Mouse (Mus musculus) brown adipose tissue, adult 24 weeks (tissue): ENCODE data around the gene Vav1. TPM values are rescaled to one million over a fixed set of nuclear protein-coding genes. Genes with fewer than 3 reads are reported as not detected.
"Not testable (repeated sequence)": the region's sequence is repeated elsewhere in the genome, so short reads cannot be mapped to it uniquely, and the experiment has no call there.

ENCODE experiments used
- H3K27ac ChIP-seq: fragments of 200-500 bp; replicated peaks from 2 replicates; pipeline ENCODE4 v1.5.1; 2012; ENCODE audit warnings: low read depth, mild to moderate bottlenecking, low read length
- H3K4me1 ChIP-seq: fragments of 200-500 bp; 2 replicates; pipeline ENCODE4 v1.6.1; 2012; ENCODE audit warnings: low read length, mixed read lengths; ENCODE audit not compliant: control insufficient read depth, insufficient read depth, insufficient read length
- H3K4me3 ChIP-seq: fragments of 200-500 bp; 2 replicates; pipeline ENCODE4 v1.5.1; 2012; ENCODE audit warnings: low read depth, mild to moderate bottlenecking, low read length, moderate library complexity; ENCODE audit not compliant: insufficient read depth
- polyA plus RNA-seq: library from polyadenylated mRNA; stranded (reverse); fragments of >200 nt; gene quantifications from 2 replicates; pipeline ENCODE4 v1.2.4, GENCODE M21; 2012; ENCODE audit not compliant: missing spikeins, insufficient read depth, insufficient read length

The Vav1 gene
- polyA plus RNA-seq, 1 experiment, result 1.5 TPM

- no peak overlapping the region for H3K4me3 ChIP-seq
- no peak overlapping the region for H3K27ac ChIP-seq
- H3K4me1 ChIP-seq, result no peaks in the 10 kb centered on the region
These were observed 55.3 kb downstream of the Vav1 start for GRCm38 (mm10) chr17:57334001-57334760.

GRCm38 (mm10) chr17:57334761-57335150, 55.9 kb downstream of the Vav1 start:
- H3K27ac ChIP-seq, result no peak overlapping the region
- H3K4me1 ChIP-seq, result no peaks in the 10 kb centered on the region
- H3K4me3 ChIP-seq, result no peak overlapping the region

- H3K4me1 ChIP-seq, H3K27ac ChIP-seq, H3K4me3 ChIP-seq: not testable (repeated sequence)
These were observed 56.3 kb downstream of the Vav1 start for GRCm38 (mm10) chr17:57335194-57335593.

DNA sequence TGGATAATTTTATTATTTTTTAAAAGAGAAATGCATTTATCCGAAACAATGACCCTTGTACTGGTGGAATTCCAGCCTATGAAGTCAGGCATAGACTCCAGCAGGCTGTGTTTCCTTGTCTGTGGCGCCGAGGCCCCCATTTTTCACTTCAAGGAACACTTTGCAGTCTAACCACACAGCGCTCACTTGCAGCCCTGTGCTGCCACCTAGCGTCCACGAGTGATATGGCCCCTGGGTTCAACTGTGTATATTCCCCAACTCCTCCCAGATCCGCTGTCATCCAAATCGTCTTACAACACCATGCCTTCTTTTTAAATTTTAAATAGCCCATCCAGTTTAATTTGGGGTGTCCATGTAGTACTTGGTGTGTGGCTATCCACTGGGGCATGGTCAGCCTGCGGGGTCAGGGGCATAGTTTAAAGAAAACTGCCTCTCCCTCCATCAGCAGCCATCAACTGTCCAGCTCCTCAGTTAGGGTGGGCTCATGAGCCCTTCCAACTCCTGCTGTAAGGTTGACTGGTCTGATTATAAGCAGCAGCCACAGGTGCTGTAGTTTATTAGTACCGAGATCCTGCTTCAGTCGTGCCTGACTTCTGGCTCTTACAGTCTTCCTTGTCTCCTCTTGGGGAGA, 56.9 kb downstream of the Vav1 start:
- H3K4me1 ChIP-seq, result no peaks in the 10 kb centered on the region
- no peak overlapping the region for H3K4me3 ChIP-seq
- no peak overlapping the region for H3K27ac ChIP-seq

DNA sequence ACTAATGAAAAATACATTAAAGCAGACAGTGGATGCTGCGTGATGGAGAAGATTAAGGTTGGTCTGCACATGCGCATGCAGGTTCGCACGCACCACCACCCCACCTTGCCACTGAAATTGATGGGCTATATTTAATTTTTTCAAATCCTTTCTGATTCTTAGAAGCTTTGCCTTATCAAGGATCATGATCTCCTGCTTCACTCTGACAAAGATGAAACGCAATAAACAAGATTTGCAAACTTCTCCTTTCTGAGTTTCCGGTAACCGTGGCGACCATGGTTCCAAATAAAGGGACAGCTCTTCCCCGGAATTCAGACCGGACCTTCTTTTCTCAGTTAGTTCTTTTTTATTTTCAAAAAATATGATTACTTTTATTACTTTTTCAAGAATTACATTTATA, 59.1 kb downstream of the Vav1 start:
- no peaks in the 10 kb centered on the region for H3K4me1 ChIP-seq
- peak overlapping the region; percentile 61 for H3K27ac ChIP-seq
- H3K4me3 ChIP-seq, result no peak overlapping the region

DNA sequence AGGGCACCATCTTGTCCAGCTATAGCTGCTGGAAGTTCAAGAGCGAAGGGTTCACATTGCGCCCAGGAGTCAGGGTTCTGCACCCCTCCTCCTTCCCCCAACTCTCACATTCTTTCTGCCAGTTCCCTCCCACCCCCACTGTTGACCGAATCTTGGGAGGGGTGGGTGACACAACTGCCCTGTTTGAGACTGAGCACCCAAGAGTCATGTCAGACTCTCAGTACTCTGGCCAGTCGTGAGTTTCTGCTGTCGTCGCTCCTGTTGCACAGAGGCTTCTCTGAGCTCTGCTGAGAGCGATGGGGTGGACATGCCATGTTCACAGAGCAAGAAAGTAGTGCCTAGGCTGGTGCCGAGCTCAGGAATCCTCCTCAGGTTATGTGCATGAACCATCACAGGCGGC, 60.4 kb downstream of the Vav1 start:
- H3K27ac ChIP-seq, result peak overlapping the region; percentile 86
- H3K4me1 ChIP-seq, result no peaks in the 10 kb centered on the region

DNA sequence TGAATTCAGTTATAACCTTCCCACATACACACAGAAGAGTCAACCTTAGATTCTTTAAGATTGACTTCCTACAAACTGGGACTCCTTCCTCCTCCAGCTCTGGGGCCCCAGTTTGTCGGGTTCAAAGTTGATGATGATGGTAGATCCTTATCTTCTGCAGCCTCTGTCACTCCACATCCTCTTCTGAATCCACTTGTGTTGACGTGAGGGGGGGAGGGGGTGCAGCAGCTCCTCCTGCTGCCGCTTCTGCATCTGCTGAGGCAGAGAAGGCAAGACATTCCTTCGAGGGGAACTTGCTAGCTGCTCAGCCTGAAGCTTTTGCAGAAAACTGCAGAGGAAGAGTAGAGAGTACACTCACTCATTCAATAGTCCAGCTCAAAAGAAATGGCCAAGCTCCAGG, 62.7 kb downstream of the Vav1 start:
- Histone ChIP-seq H3K27ac (peak overlapping the region; percentile 29; the same call in 1 of the 2 replicates), H3K4me3 (no peak overlapping the region), H3K4me1 (no peaks in the 10 kb centered on the region)

More for the DNA sequence above, 60.4 kb downstream of the Vav1 start:
- H3K4me3 ChIP-seq, result no peak overlapping the region

GRCm38 (mm10) chr17:57344029-57344707, 65.3 kb downstream of the Vav1 start:
- H3K27ac ChIP-seq, result peak overlapping the region; percentile 77
- no peak overlapping the region for H3K4me3 ChIP-seq
- H3K4me1 ChIP-seq, result no peaks in the 10 kb centered on the region

GRCm38 (mm10) chr17:57347017-57347416, 68.1 kb downstream of the Vav1 start:
- Histone ChIP-seq H3K4me1 (no peaks in the 10 kb centered on the region), H3K4me3 (no peak overlapping the region), H3K27ac (peak overlapping the region; percentile 71)

DNA sequence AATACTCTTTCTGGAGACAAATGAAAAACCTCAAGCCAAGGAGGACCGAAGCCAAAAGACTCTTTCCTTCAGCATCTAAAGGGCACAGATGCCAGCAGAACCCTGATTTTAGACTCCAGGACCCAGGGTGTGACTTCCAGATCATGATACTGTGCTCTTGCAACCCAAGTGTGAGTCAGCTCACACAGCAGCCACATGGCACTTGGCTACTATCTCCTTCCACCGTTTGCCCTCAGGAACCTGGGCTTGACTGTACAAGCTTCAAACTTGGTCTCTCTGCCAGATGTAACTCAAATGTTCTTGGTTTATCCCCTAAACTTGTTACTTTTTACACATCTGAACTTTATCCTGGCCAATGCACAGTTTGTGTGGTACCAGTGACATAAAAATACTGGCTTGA, 68.9 kb downstream of the Vav1 start:
- peak overlapping the region; percentile 71 for H3K27ac ChIP-seq
- no peaks in the 10 kb centered on the region for H3K4me1 ChIP-seq
- H3K4me3 ChIP-seq, result no peak overlapping the region

- no peak overlapping the region for H3K27ac ChIP-seq
- H3K4me1 ChIP-seq, result no peaks in the 10 kb centered on the region
- H3K4me3 ChIP-seq, result no peak overlapping the region
These were observed 70.2 kb downstream of the Vav1 start for GRCm38 (mm10) chr17:57349067-57349466.

GRCm38 (mm10) chr17:57350212-57350611, 71.3 kb downstream of the Vav1 start:
- Histone ChIP-seq H3K4me1 (no peaks in the 10 kb centered on the region), H3K27ac (no peak overlapping the region), H3K4me3 (no peak overlapping the region)

DNA sequence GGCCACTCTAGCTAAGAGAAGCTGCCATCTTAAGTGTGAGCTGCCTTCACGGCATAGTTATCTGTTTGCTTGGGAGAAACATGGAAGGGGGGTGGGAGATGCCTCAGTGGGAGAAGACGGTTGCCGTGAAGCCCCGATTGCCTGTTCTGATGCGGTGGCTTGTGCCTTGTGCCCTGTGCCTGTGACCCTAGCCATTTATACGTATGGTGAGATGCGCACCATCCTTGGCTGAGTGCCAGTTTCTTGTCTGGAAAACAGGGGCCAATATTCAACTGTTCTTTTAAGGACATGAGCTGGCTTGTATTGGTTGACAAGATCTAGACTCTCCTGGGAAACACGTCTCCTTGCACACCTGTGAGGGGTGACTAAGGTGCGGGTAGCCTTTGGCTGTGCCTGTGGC, 72.2 kb downstream of the Vav1 start:
- H3K27ac ChIP-seq, result no peak overlapping the region

GRCm38 (mm10) chr17:57358441-57358840, 79.5 kb downstream of the Vav1 start, which contains the start of gene Adgre1:
Gene Adgre1 (plus strand): TSS chr17:57358691.
- Histone ChIP-seq H3K4me1 (no peaks in the 10 kb centered on the region), H3K27ac (peak within 1 kb of the TSS; percentile 67), H3K4me3 (peak within 1 kb of the TSS; percentile 42)

More for the DNA sequence above, 72.2 kb downstream of the Vav1 start:
- H3K4me1 ChIP-seq, result no peaks in the 10 kb centered on the region
- H3K4me3 ChIP-seq, result no peak overlapping the region

DNA sequence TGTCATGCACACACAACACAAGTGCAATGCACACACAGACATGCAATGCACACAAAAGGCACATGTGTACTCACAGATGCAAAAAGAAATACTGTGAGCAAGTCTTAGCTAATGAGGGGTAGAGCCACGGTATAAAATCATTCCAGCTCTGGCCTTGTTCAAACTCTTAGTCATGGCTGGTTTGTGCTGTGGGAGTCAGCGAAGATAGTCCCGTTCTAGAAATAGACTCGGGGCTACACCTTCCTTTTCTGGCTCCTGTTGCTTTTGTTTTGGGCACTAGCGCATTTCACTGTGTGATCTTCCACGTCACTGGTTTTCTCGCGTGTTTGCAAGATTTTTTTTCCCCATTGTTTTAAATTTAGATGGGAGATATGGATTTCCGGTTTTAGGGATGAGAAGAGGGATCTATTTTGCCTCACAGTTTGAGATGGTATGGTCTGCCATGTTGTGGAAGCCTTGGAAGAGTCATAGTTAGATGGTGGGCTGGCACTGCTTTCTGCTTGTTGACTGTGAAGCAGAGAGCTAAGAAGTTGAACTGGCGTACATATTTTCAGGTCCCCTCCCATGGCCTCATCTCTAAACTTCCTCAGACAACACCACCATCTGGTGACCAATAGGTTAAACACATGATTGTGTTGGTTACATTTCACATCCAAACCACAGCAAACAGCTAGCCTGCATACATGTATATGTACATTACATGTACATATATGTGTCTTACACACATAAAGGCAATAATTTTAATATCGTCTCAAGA, 80.8 kb downstream of the Vav1 start:
- no peaks in the 10 kb centered on the region for H3K4me1 ChIP-seq
- H3K4me3 ChIP-seq, result peak overlapping the region; percentile 42
- peak overlapping the region; percentile 67 for H3K27ac ChIP-seq
